Mouse (Mus musculus) embryonic facial prominence, embryonic 13.5 days (tissue): ENCODE data around the gene Foxj2. TPM values are rescaled to one million over a fixed set of nuclear protein-coding genes. Genes with fewer than 3 reads are reported as not detected.
A peak's percentile ranks its signal among the peaks of the same experiment; 100 is the strongest.

Experiments used
- ATAC-seq: fragments of 200-750 bp; cut with Nextera tagmentation; 2 replicates; pipeline ENCODE4 v1.8.0; 2017; ENCODE audit warnings: low read depth; ENCODE audit not compliant: insufficient number of reproducible peaks, insufficient read depth, low FRiP score, low TSS enrichment
- H3K27ac ChIP-seq: fragments of 300-500 bp; sonication (generic); 2 replicates; pipeline ENCODE4 v1.5.1; 2015; ENCODE audit warnings: moderate library complexity, mild to moderate bottlenecking, inconsistent platforms
- H3K27me3 ChIP-seq: fragments of 300-500 bp; sonication (generic); 2 replicates; pipeline ENCODE4 v1.6.1; 2015; ENCODE audit warnings: mild to moderate bottlenecking, inconsistent platforms
- H3K36me3 ChIP-seq: fragments of 300-500 bp; sonication (generic); 2 replicates; pipeline ENCODE4 v1.6.1; 2015; ENCODE audit warnings: mild to moderate bottlenecking, inconsistent platforms
- H3K4me1 ChIP-seq: fragments of 300-500 bp; sonication (generic); 2 replicates; pipeline ENCODE4 v1.6.1; 2015; ENCODE audit warnings: inconsistent platforms
- H3K4me2 ChIP-seq: fragments of 300-500 bp; sonication (generic); 2 replicates; pipeline ENCODE4 v1.6.1; 2015; ENCODE audit warnings: moderate library complexity, mild to moderate bottlenecking, inconsistent platforms
- H3K4me3 ChIP-seq: fragments of 300-500 bp; sonication (generic); 2 replicates; pipeline ENCODE4 v1.5.1; 2015; ENCODE audit warnings: mild to moderate bottlenecking, inconsistent platforms
- H3K9ac ChIP-seq: fragments of 300-500 bp; sonication (generic); 2 replicates; pipeline ENCODE4 v1.6.1; 2015; ENCODE audit warnings: mild to moderate bottlenecking, inconsistent platforms
- H3K9me3 ChIP-seq: fragments of 300-500 bp; sonication (generic); 2 replicates; pipeline ENCODE4 v1.6.1; 2016; ENCODE audit warnings: inconsistent platforms
- WGBS: fragments of 180-500 bp; shearing (Covaris S2); methylation state at CpG from one replicate; pipeline ENCODE4 v1.1.7; 2015; ENCODE audit warnings: mixed read lengths; 5-methylcytosine and 5-hydroxymethylcytosine counted together
- polyA plus RNA-seq: library from polyadenylated mRNA; unstranded; fragments of >200 nt; fragmentation: Nextera tagmentation; extraction: Ambion mirVana; gene quantifications from 2 replicates; pipeline ENCODE4 v1.2.1, GENCODE M21; 2015

Foxj2 gene
- polyA plus RNA-seq, 1 experiment from 2014 or later, result 6.2 TPM

DNA sequence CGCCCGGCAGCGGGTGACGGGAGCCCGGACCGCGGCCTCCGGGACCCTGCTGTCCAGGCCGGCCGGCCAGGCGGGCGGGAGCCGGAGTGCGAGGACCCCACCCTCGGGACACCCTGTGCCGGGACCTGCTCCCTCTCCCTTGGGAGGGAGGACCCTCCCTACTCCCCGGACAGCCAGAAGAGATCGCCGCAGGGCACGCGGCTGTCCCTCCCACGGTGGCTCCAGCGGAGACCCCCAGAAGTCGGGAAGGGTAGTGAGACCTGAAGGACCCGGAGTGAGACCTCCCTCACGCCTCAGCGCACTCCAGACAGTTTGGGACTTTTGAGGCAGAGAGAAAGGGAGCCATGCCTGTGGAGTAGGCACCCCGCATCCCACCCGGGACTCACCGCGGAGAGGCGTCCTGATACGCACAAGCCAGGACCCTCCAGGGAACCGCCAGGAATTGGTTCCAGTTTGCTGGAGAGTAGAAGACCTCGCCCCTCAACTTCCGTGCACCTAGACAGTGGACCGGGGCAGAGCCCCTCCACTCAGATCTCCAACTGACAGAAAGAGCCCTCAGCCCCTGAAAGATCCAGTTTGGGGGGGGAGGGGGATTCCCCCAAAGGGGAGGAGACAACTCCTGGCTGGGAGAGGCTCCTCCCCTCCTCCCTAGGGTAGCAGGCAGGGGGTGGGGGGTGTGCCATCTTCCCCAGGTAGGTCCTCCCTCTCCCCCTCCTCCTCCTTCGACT, 521 bp downstream of the Foxj2 start:
- peaks cover 28% of the 10 kb centered on the region for H3K4me1 ChIP-seq
- H3K9ac ChIP-seq, result peak overlapping the region; percentile 98
- 0% methylated on average over 38 of the region's 38 CpGs for WGBS
- peak; percentile 45; the same call in 1 of the 2 replicates for ATAC-seq
- peak overlapping the region; percentile 86 for H3K27ac ChIP-seq
- no peaks in the 10 kb centered on the region for H3K36me3 ChIP-seq
- H3K4me2 ChIP-seq, result peak overlapping the region; percentile 80
- no peaks in the 10 kb centered on the region for H3K9me3 ChIP-seq
- no peaks in the 10 kb centered on the region for H3K27me3 ChIP-seq
- H3K4me3 ChIP-seq, result peak overlapping the region; percentile 96

DNA sequence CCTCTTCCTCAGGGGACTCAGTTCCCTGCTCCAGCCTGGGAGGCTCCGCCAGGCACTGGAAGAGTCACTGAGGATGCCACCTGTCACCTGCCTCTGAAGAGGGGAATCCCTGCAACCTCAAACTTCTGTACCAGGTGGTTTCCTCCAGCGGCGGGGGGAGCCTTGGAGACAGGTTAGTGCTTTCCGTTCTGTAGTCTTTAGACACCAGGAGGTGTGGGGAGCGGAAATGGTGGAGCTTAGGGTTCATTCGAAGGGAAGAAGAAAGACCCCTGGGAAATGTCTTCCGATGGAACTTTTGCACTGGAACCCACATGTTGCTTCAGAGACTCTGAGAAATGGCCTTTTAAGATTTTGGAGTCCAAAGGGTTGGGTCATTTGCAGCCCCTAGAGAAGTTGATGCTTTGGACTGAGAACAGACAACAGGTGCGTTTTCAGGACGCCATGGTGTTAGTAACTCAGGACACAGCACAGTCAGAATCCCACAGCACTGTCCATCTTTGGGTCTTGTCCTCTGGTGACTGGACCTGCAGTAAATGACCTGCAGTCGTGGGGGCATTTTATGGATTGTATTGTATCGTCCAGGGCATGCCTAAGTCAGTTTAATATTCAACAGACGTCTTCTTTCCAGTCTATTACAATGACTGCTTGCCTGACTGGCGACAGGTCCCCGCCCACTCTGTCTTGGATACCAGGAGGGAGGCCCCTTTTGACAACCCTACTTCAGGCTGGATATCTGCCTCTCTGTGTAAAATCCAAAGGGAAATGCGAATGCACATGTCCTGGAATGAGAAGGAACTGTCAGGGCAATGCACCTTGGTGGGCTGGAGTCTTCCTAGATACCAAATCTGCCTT, 1.3 kb downstream of the Foxj2 start:
- WGBS, result 28% methylated on average over 15 of the region's 15 CpGs

DNA sequence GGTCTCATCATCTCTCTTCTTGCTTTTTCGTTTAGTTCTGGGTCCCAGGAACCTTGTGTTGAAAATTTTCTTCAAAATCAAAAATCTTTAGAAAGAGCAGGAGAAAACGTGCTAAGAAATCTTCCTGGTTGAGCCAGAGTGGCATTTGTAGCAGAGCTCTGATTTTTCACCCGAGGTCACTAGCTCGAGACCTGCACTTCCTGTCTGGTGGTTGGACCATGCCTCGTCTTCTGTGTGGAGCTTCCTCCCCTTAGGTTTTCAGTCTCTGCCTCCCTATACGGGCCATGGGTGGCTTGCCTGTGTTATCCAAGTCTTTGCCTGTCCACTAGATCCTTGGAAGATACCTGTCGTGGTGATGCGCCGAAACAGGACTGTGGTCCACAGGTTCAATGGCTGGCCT, 2.1 kb downstream of the Foxj2 start:
- Histone ChIP-seq H3K9me3 (no peaks in the 10 kb centered on the region), H3K9ac (peak overlapping the region; percentile 98; the same call in 1 of the 2 replicates), H3K27ac (no peak overlapping the region), H3K4me1 (peaks cover 44% of the 10 kb centered on the region), H3K27me3 (no peaks in the 10 kb centered on the region), H3K4me2 (peak overlapping the region; percentile 80), H3K4me3 (peak overlapping the region; percentile 96; the same call in 1 of the 2 replicates), H3K36me3 (no peaks in the 10 kb centered on the region)
- 71% methylated on average over 9 of the region's 9 CpGs for WGBS
- no peak for ATAC-seq

More for the DNA sequence above, 1.3 kb downstream of the Foxj2 start:
- Histone ChIP-seq H3K36me3 (no peaks in the 10 kb centered on the region), H3K4me3 (peak overlapping the region; percentile 96), H3K9me3 (no peaks in the 10 kb centered on the region), H3K4me1 (peaks cover 36% of the 10 kb centered on the region), H3K27ac (no peak overlapping the region), H3K9ac (peak overlapping the region; percentile 98), H3K27me3 (no peaks in the 10 kb centered on the region), H3K4me2 (peak overlapping the region; percentile 80)
- no peak; the same call in 1 of the 2 replicates for ATAC-seq

DNA sequence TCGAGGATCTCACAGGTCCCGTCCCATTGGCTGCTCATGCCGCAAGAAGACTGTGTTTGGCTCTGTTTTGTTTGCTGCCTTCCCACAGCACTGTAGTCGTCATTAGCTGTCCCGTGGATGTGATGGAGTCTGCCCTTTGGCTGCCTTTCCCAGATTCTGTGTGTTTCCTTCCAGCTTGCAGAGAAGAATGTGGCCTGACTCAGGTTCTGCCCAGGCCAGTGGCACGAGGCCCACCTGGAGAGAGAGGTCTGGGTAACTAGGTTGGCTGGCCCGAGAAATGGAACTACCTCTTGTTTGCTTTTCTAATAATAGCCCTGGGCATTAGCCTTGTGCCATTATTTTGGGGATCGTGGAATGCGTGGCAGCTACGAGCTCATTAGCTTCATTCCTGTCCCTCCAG, 4.4 kb downstream of the Foxj2 start:
- H3K4me2 ChIP-seq, result no peak overlapping the region
- no peak overlapping the region for H3K4me3 ChIP-seq
- WGBS, result 53% methylated on average over 10 of the region's 10 CpGs
- H3K9me3 ChIP-seq, result no peaks in the 10 kb centered on the region
- H3K27me3 ChIP-seq, result no peaks in the 10 kb centered on the region
- no peak for ATAC-seq
- peaks cover 42% of the 10 kb centered on the region for H3K4me1 ChIP-seq
- H3K27ac ChIP-seq, result no peak overlapping the region
- H3K9ac ChIP-seq, result no peak overlapping the region
- peaks cover 6% of the 10 kb centered on the region; the same call in 1 of the 2 replicates for H3K36me3 ChIP-seq

DNA sequence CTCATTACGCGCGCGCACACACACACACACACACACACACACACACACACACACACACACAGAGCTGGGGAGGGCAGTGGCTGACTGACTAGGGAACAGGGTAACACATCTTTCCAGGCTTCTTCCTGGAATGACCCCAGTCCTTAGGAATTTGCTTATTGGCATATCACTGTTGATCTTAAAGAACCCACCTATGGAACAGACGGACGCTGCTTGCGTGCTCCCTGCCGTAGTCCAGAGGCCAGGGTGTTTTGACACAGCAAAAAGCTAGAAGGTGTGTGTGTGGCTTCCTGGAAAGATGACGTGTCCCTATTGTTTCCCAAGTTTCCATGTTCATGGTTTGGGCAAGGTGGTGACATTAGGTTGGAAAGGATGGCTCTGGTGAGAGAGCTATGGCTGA, 5.5 kb downstream of the Foxj2 start:
- H3K9me3 ChIP-seq, result no peaks in the 10 kb centered on the region
- H3K27ac ChIP-seq, result no peak overlapping the region
- WGBS, result 91% methylated on average over 9 of the region's 9 CpGs
- H3K4me2 ChIP-seq, result peak overlapping the region; percentile 76; the same call in 1 of the 2 replicates
- no peaks in the 10 kb centered on the region for H3K27me3 ChIP-seq
- H3K36me3 ChIP-seq, result peaks cover 16% of the 10 kb centered on the region
- H3K9ac ChIP-seq, result no peak overlapping the region
- no peak for ATAC-seq
- H3K4me1 ChIP-seq, result peaks cover 42% of the 10 kb centered on the region
- no peak overlapping the region for H3K4me3 ChIP-seq

DNA sequence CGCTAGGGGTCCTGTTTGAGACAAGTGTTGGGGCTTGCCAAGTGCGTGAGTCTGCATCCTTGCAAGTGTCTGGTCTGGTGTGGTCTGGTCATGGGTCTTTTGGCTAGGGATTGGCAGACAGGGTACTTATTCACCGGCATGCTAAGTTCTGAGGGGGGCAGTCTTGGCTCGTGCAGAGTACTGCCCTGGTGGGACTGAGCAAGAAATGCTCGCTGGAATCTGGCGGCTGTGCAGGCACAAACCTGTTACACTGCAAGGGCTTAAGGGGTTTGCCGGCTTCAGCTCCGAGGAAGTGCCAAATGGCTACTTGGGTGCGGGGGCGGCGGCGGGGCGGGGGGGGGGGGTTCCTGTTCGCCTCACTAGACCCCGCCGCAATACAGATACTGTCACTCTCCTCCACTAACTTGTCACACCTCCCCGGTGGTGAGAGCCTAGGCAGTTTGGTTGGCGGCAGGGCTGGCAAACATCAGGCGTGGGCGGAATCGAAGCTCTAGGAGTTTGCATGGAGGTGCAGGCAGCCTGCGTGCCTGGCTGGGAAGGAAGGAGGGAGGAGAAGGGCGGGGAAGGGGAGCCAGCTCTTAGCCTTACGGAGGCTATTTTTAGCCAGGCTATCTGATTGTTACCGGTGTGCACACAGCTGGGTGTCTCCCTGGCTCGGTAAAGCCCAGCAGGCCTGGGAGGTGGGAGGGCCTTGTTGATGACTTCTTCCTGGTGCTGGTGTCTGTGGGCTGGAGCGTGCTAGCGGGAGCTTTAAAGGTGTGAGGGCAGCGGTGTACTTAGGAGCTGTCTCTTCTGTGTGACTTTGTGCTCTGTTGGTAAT, 6.4 kb downstream of the Foxj2 start:
- H3K27me3 ChIP-seq, result no peaks in the 10 kb centered on the region
- H3K4me1 ChIP-seq, result peaks cover 34% of the 10 kb centered on the region
- H3K9ac ChIP-seq, result peak overlapping the region; percentile 67
- no peaks in the 10 kb centered on the region for H3K9me3 ChIP-seq
- peak overlapping the region; percentile 71 for H3K27ac ChIP-seq
- peak overlapping the region; percentile 76 for H3K4me2 ChIP-seq
- 3% methylated on average over 29 of the region's 29 CpGs for WGBS
- peak; percentile 56 for ATAC-seq
- peak overlapping the region; percentile 43 for H3K4me3 ChIP-seq
- H3K36me3 ChIP-seq, result peaks cover 23% of the 10 kb centered on the region

DNA sequence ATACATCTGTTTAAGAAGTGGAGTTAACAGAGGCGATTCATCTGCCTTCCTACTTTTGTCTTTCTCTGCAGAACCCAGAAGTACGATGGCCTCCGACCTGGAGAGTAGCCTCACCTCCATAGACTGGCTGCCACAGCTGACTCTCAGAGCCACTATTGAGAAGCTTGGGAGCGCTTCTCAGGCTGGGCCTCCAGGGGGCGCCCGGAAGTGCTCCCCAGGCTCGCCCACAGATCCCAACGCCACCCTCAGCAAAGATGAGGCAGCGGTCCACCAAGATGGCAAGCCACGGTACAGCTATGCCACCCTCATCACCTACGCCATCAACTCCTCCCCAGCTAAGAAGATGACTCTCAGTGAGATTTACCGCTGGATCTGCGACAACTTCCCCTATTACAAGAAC, 8.4 kb downstream of the Foxj2 start:
- ATAC-seq, result no peak
- no peaks in the 10 kb centered on the region for H3K27me3 ChIP-seq
- peaks cover 39% of the 10 kb centered on the region for H3K36me3 ChIP-seq
- H3K4me1 ChIP-seq, result peaks cover 17% of the 10 kb centered on the region
- 44% methylated on average over 13 of the region's 13 CpGs for WGBS
- no peak overlapping the region for H3K9ac ChIP-seq
- no peak overlapping the region for H3K4me2 ChIP-seq
- H3K9me3 ChIP-seq, result no peaks in the 10 kb centered on the region
- H3K27ac ChIP-seq, result no peak overlapping the region
- no peak overlapping the region for H3K4me3 ChIP-seq

DNA sequence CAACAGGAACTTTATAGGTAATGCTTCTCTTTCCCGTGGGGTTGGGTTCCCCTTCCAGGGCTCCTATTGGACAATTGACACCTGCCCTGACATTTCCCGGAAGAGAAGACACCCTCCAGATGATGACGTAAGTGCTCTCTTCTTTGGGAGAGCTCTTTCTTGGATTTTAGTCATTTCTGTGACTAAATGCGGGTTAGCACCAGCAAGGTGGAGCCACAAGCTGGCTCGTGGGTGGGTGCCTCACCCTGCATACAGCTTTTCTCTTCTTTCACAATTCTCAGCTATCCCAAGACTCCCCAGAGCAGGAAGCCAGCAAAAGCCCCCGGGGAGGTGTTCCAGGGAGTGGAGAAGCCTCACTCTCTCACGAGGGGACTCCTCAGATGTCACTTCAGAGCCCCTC, 13.2 kb downstream of the Foxj2 start:
- ATAC-seq, result no peak
- Histone ChIP-seq H3K36me3 (peaks cover 83% of the 10 kb centered on the region), H3K27me3 (no peaks in the 10 kb centered on the region), H3K27ac (no peak overlapping the region), H3K9ac (no peak overlapping the region), H3K9me3 (no peaks in the 10 kb centered on the region), H3K4me3 (no peak overlapping the region), H3K4me2 (no peak overlapping the region), H3K4me1 (no peaks in the 10 kb centered on the region)
- 82% methylated on average over 7 of the region's 7 CpGs for WGBS

DNA sequence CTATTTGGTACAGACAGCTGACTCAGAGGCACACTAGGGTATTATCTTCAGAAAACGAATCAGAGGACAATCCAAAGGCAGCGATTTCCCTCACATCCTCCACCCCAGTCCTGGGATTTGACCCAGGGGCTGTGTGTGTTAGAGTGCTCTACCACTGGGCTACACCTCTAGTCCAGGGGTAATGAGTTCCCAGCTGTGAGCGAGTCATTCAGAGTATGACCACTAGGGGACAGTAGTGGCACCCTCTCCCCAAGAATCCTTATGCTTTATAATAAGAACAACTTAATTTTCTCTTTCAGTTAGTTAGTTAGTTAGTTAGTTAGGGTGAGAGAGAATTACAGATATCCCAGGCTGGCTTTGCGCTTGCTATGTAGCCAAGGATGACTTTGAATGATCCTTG, 14.7 kb downstream of the Foxj2 start:
- Histone ChIP-seq H3K36me3 (peaks cover 89% of the 10 kb centered on the region), H3K27me3 (no peaks in the 10 kb centered on the region), H3K9me3 (no peaks in the 10 kb centered on the region), H3K4me2 (no peak overlapping the region), H3K4me1 (no peaks in the 10 kb centered on the region), H3K9ac (no peak overlapping the region), H3K4me3 (no peak overlapping the region), H3K27ac (no peak overlapping the region)
- ATAC-seq, result no peak
- 64% methylated on average over 4 of the region's 4 CpGs for WGBS

DNA sequence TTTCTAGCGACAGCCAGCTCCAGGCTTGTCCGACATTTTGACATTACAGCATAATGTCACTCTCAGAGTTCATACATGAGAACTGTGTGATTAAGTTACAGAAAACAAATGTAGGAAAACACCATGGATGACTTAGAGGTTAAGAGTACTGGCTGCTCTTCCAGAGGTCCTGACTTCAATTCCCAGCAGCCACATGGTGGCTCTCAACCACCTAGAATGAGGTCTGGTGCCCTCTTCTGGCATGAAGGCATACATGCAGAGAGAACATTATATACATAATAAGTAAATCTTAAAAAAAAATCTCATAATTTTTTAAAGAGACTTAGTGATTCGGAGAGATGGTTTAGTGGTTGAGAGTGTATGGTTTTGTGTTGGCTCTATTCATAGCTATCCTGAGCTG, 17.3 kb downstream of the Foxj2 start:
- Histone ChIP-seq H3K36me3 (peaks cover 95% of the 10 kb centered on the region), H3K27ac (no peak overlapping the region), H3K27me3 (no peaks in the 10 kb centered on the region), H3K9ac (no peak overlapping the region), H3K4me1 (no peaks in the 10 kb centered on the region), H3K4me2 (no peak overlapping the region), H3K9me3 (no peaks in the 10 kb centered on the region), H3K4me3 (no peak overlapping the region)
- ATAC-seq, result no peak
- 95% methylated on average over 3 of the region's 3 CpGs for WGBS

DNA sequence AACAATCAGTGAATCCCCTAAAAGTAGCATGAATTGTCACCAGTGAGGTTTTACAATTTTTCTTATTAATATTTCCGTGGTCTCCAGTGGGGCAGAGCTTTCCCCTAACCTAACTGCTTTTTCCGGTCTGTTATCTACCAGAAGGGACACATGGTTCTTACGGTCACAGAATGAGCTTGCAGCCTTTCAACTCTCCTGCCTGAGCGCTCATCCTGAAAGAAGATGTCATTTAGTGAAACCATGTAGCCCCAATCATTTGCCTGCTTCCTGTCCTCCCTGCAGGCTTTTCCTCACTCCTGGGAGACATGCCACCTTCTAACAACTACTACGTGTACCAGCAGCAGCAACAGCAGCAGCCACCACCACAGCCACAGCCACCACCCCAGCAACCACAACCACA, 17.8 kb downstream of the Foxj2 start:
- no peak for ATAC-seq
- 85% methylated on average over 5 of the region's 5 CpGs for WGBS

More for the DNA sequence above, 17.8 kb downstream of the Foxj2 start:
- Histone ChIP-seq H3K9ac (no peak overlapping the region), H3K27me3 (no peaks in the 10 kb centered on the region), H3K4me1 (no peaks in the 10 kb centered on the region), H3K9me3 (no peaks in the 10 kb centered on the region), H3K4me2 (no peak overlapping the region), H3K4me3 (no peak overlapping the region), H3K27ac (no peak overlapping the region), H3K36me3 (peaks cover 95% of the 10 kb centered on the region)
